Mouse (Mus musculus): ENCODE results near the gene Nfasc. TPM values are rescaled to one million over a fixed set of nuclear protein-coding genes. Genes with fewer than 3 reads are reported as not detected.

Nfasc gene
- polyA plus RNA-seq, 2 experiments, result 0.34 to 1.1 TPM

GRCm38 (mm10) chr1:132653161-132653560, 88.4 kb downstream of the Nfasc start:
- 0 out of 2 replicates have a peak, but pooled peaks cover 3% of the 10 kb centered on the region for H3K4me1 ChIP-seq (ENCODE audit: control insufficient read depth, insufficient read depth, low read length)
- TF ChIP-seq POLR2A (IDR thresholded peaks at IDR 0.05; ENCODE audit: borderline replicate concordance, extremely low read depth, insufficient read depth, insufficient read length), result no peak
- no peaks in the 10 kb centered on the region for H3K9me3 ChIP-seq (ENCODE audit: control insufficient read depth, low read length)
- H3K27ac ChIP-seq (replicated peaks; ENCODE audit: low read depth, low read length), result no peak overlapping the region
- ATAC-seq (ENCODE audit: low FRiP score, low read depth) (no peak), DNase-seq (ENCODE audit: low spot score) (no peak)
- H3K36me3 ChIP-seq (ENCODE audit: control insufficient read depth, insufficient read depth, low read length), result no peaks in the 10 kb centered on the region
- no peak overlapping the region for H3K4me2 ChIP-seq (replicated peaks; ENCODE audit: low read depth, low read length, severe bottlenecking)
- H3K27me3 ChIP-seq (ENCODE audit: control insufficient read depth, insufficient read depth, low read length), result no peaks in the 10 kb centered on the region
- WGBS, result 83% methylated on average over 9 of the region's 9 CpGs
- no peak overlapping the region for H3K4me3 ChIP-seq (replicated peaks; ENCODE audit: low read length)
- H3K9ac ChIP-seq (ENCODE audit: low read depth, low read length, severe bottlenecking), result no peak overlapping the region

DNA sequence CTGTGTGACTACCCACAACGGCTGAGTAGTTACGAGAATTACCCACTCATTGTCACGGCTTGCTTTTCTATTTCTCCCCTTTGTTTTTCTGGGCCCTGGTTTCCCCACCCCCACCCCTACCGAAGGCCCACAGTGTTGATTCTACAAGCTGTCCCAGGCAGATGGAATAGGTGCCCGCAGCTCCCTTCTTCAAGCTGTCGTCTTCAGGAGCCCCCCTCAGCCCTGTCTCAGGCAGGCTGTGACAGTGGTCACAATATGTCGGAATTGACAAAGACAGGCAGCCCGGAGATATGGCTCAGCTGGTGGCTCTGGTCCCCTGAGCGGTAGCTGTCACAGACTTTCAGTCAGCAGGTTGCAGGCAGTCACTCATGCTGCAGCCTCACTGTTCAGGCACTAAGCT, 90.9 kb downstream of the Nfasc start:
- Histone ChIP-seq H3K4me1 (ENCODE audit: control insufficient read depth, insufficient read depth, low read length) (peaks cover 8% of the 10 kb centered on the region), H3K27me3 (ENCODE audit: control insufficient read depth, insufficient read depth, low read length) (no peaks in the 10 kb centered on the region), H3K27ac (replicated peaks; ENCODE audit: low read depth, low read length) (no peak overlapping the region), H3K9me3 (ENCODE audit: control insufficient read depth, low read length) (no peaks in the 10 kb centered on the region), H3K4me2 (replicated peaks; ENCODE audit: low read depth, low read length, severe bottlenecking) (no peak overlapping the region), H3K9ac (ENCODE audit: low read depth, low read length, severe bottlenecking) (no peak overlapping the region), H3K4me3 (replicated peaks; ENCODE audit: low read length) (no peak overlapping the region), H3K36me3 (ENCODE audit: control insufficient read depth, insufficient read depth, low read length) (no peaks in the 10 kb centered on the region)
- no peak for TF ChIP-seq POLR2A (IDR thresholded peaks at IDR 0.05; ENCODE audit: borderline replicate concordance, extremely low read depth, insufficient read depth, insufficient read length)
- ATAC-seq (ENCODE audit: low FRiP score, low read depth) (no peak), DNase-seq (ENCODE audit: low spot score) (no peak)
- 83% methylated on average over 9 of the region's 9 CpGs for WGBS

DNA sequence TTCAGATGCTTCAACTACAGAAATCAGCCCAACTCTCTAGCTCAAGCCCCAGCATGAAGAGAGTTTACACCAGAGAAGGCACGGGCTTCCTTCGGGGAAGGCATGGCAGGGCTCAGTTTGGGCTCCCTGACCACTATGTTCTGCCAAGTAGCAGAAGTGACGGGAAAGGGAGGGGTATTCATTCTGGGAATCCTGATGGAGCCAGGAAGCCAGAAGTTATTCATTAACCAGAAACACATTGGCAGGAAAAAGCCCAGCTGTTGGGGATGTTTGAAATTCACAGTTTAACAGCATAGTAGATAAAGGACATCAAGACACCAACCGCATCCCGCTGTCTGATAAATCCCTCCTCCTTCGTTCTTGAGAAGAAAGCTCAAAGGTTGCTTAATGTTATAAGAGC, 93.6 kb downstream of the Nfasc start:
- Histone ChIP-seq H3K4me1 (ENCODE audit: control insufficient read depth, insufficient read depth, low read length) (peaks cover 5% of the 10 kb centered on the region), H3K9me3 (ENCODE audit: control insufficient read depth, low read length) (no peaks in the 10 kb centered on the region), H3K4me3 (replicated peaks; ENCODE audit: low read length) (no peak overlapping the region), H3K27ac (replicated peaks; ENCODE audit: low read depth, low read length) (no peak overlapping the region), H3K36me3 (ENCODE audit: control insufficient read depth, insufficient read depth, low read length) (no peaks in the 10 kb centered on the region), H3K9ac (ENCODE audit: low read depth, low read length, severe bottlenecking) (no peak overlapping the region), H3K4me2 (replicated peaks; ENCODE audit: low read depth, low read length, severe bottlenecking) (no peak overlapping the region), H3K27me3 (ENCODE audit: control insufficient read depth, insufficient read depth, low read length) (no peaks in the 10 kb centered on the region)
- WGBS, result 56% methylated on average over 6 of the region's 6 CpGs
- TF ChIP-seq POLR2A (IDR thresholded peaks at IDR 0.05; ENCODE audit: borderline replicate concordance, extremely low read depth, insufficient read depth, insufficient read length), result no peak
- DNase-seq (ENCODE audit: low spot score) (peak; percentile 10), ATAC-seq (ENCODE audit: low FRiP score, low read depth) (no peak)

DNA sequence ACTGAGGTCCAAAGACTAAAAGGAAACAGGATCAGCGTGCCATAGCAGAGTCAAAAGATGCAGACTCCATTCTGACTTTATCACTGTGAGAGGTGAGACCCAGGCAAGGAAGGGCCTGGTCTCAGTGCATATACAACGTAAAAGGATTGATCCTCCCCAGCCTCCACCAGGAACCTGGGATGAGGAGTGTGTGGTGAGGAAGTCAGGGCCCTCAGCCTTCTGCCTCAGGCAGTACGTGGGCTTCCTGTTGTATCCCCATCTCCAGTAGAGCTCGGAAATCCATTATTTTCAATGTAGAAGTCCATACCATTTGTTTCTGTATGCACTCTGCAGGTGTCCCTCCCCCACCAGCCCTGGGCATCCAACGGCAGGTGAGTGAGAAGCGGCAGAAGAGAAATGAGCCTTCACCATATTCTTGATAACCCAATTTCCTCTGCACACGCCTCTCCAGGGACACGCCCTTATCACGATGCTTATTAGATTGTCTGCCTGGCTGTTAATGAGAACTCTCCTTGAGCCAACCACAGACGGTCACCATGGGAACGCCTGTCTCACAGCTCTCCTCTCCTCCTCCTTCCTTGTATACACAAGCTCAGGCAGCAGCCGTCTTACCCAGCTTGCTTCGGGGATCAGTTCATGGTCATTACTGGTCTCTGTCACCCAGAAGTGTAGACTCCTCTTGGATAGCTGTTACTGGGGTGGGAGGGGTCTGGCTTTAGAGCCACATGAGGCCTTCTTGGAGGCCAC, 100.4 kb downstream of the Nfasc start:
- TF ChIP-seq POLR2A (IDR thresholded peaks at IDR 0.05; ENCODE audit: borderline replicate concordance, extremely low read depth, insufficient read depth, insufficient read length), result no peak
- ATAC-seq (ENCODE audit: low FRiP score, low read depth), result no peak
- DNase-seq (ENCODE audit: low spot score), result no peak
- H3K36me3 ChIP-seq (ENCODE audit: control insufficient read depth, insufficient read depth, low read length), result no peaks in the 10 kb centered on the region
- no peak overlapping the region for H3K4me2 ChIP-seq (replicated peaks; ENCODE audit: low read depth, low read length, severe bottlenecking)
- H3K4me3 ChIP-seq (replicated peaks; ENCODE audit: low read length), result no peak overlapping the region
- no peak overlapping the region for H3K27ac ChIP-seq (replicated peaks; ENCODE audit: low read depth, low read length)
- no peaks in the 10 kb centered on the region for H3K27me3 ChIP-seq (ENCODE audit: control insufficient read depth, insufficient read depth, low read length)
- no peaks in the 10 kb centered on the region for H3K4me1 ChIP-seq (ENCODE audit: control insufficient read depth, insufficient read depth, low read length)
- H3K9ac ChIP-seq (ENCODE audit: low read depth, low read length, severe bottlenecking), result no peak overlapping the region
- WGBS, result 74% methylated on average over 13 of the region's 13 CpGs
- H3K9me3 ChIP-seq (ENCODE audit: control insufficient read depth, low read length), result no peaks in the 10 kb centered on the region

- H3K9ac ChIP-seq (ENCODE audit: low read depth, low read length, severe bottlenecking), result no peak overlapping the region
- no peaks in the 10 kb centered on the region for H3K27me3 ChIP-seq (ENCODE audit: control insufficient read depth, insufficient read depth, low read length)
- 81% methylated on average over 6 of the region's 6 CpGs for WGBS
- no peaks in the 10 kb centered on the region for H3K36me3 ChIP-seq (ENCODE audit: control insufficient read depth, insufficient read depth, low read length)
- no peak overlapping the region for H3K27ac ChIP-seq (replicated peaks; ENCODE audit: low read depth, low read length)
- ATAC-seq (ENCODE audit: low FRiP score, low read depth) (no peak), DNase-seq (ENCODE audit: low spot score) (no peak)
- no peak overlapping the region for H3K4me3 ChIP-seq (replicated peaks; ENCODE audit: low read length)
- TF ChIP-seq POLR2A (IDR thresholded peaks at IDR 0.05; ENCODE audit: borderline replicate concordance, extremely low read depth, insufficient read depth, insufficient read length), result no peak
- no peaks in the 10 kb centered on the region for H3K9me3 ChIP-seq (ENCODE audit: control insufficient read depth, low read length)
- H3K4me2 ChIP-seq (replicated peaks; ENCODE audit: low read depth, low read length, severe bottlenecking), result no peak overlapping the region
- no peaks in the 10 kb centered on the region for H3K4me1 ChIP-seq (ENCODE audit: control insufficient read depth, insufficient read depth, low read length)
Measured at GRCm38 (mm10) chr1:132640256-132640655, 101.3 kb downstream of the Nfasc start.

Measured in limb, embryonic 14.5 days (tissue).